Mouse (Mus musculus): ENCODE measurements at regions not wholly inside any gene's neighbourhood (a gene's known extent, or its start where the extent isn't known, plus 50 kb on each side); places are given as distances from the start of the nearest gene placed in this dataset.

DNA sequence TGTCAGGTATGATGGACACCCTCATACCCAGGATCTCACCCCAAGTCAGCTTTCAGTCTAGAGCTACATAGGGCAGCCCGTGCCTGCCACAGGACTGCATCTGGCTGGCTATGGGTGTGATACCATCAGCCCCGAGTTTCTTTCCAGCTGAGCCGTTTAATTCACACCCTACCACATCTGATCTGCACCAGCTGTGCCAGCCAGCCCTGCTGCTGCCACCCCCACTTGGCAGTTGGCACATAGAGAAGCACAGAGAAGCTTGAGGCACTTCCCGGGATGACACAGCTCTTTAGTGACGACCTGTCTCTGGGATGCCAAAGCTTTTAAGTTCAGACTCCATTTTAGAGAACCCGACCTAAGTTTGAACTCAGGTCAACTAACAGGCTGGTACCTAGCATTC lies 51.8 kb upstream of the Zdhhc25 start:
- TF ChIP-seq CTCF (IDR thresholded peaks at IDR 0.05; ENCODE audit: extremely low read depth, insufficient read length, insufficient replicate concordance, low read depth, low read length) (no peak), POLR2A (IDR thresholded peaks at IDR 0.05; ENCODE audit: low read depth, low read length) (no peak)

Data from small intestine, adult 2 months (tissue).